Mouse (Mus musculus): ENCODE measurements around the gene Mettl7a2.

DNA sequence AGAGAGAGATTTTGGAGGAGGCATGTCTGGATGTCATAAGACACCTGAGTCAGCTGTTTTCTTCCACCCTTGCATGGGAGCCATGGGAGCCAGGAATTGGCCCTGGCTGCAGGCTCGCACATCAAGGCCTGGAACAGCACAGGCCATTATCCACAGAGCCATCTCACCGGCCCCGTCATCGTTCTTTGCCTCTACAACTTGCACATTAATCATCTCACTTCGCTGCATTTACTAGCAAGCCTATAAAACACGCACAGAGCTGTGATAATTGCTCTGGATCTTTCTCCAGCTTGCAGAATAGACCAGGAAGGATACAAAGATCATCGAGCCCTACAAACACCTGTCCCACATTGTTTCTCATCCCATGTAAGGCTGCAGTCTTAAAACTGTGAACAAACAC, 22.3 kb upstream of the Mettl7a2 start:
- no peak for TF ChIP-seq POLR2A (IDR thresholded peaks at IDR 0.05; ENCODE audit: borderline replicate concordance, control insufficient read depth, low read depth, low read length)
- no peak for TF ChIP-seq CTCF (IDR thresholded peaks at IDR 0.05; ENCODE audit: control insufficient read depth, insufficient read depth, low read length)
